Mouse (Mus musculus) frontal cortex, postnatal 14 days (tissue): ENCODE measurements around the gene March6.
A peak's percentile ranks its signal among the peaks of the same experiment; 100 is the strongest.

Experiments used
- DNase-seq, 2 experiments: peaks; one replicate each; pipeline ENCODE4 v3.0.0; 2022; ENCODE audit warnings: low spot score in 2 of 2

March6 gene

GRCm38 (mm10) chr15:31542013-31542958 is 11.4 kb upstream of the March6 start:
- DNase-seq, result no peak

GRCm38 (mm10) chr15:31540513-31540802 is 9.6 kb upstream of the March6 start:
- DNase-seq, result no peak

- no peak for DNase-seq
Measured at GRCm38 (mm10) chr15:31539643-31540512, 9.0 kb upstream of the March6 start.

GRCm38 (mm10) chr15:31538346-31538745 is 7.5 kb upstream of the March6 start:
- DNase-seq, result no peak

GRCm38 (mm10) chr15:31537706-31538105 is 6.9 kb upstream of the March6 start:
- no peak for DNase-seq

GRCm38 (mm10) chr15:31536051-31536737 is 5.3 kb upstream of the March6 start:
- DNase-seq, result peak; percentile 49 to 62

- DNase-seq, result no peak
Measured at GRCm38 (mm10) chr15:31535259-31535855, 4.5 kb upstream of the March6 start.

- no peak for DNase-seq
Measured at GRCm38 (mm10) chr15:31534421-31535258, 3.8 kb upstream of the March6 start.

- DNase-seq, result no peak
Measured at GRCm38 (mm10) chr15:31533529-31533928, 2.7 kb upstream of the March6 start.

- DNase-seq, result no peak
Measured at GRCm38 (mm10) chr15:31532331-31533021, 1.6 kb upstream of the March6 start.

- no peak for DNase-seq
Measured at GRCm38 (mm10) chr15:31531446-31532330, 835 bp upstream of the March6 start.

GRCm38 (mm10) chr15:31529811-31530658 is 818 bp downstream of the March6 start:
- DNase-seq, result peak in 1 of 2 experiments; percentile 33

- no peak for DNase-seq
Measured at GRCm38 (mm10) chr15:31529103-31529502, 1.8 kb downstream of the March6 start.

GRCm38 (mm10) chr15:31528477-31528876 is 2.4 kb downstream of the March6 start:
- DNase-seq, result no peak

- DNase-seq, result no peak
Measured at GRCm38 (mm10) chr15:31526463-31526862, 4.4 kb downstream of the March6 start.

GRCm38 (mm10) chr15:31519000-31519399 is 11.9 kb downstream of the March6 start:
- DNase-seq, result no peak

- no peak for DNase-seq
Measured at GRCm38 (mm10) chr15:31518371-31518770, 12.5 kb downstream of the March6 start.

GRCm38 (mm10) chr15:31517186-31517585 is 13.7 kb downstream of the March6 start:
- DNase-seq, result no peak
